Mouse (Mus musculus) liver, embryonic 16.5 days (tissue): ENCODE results near the gene Bpifb4. TPM values are rescaled to one million over a fixed set of nuclear protein-coding genes. Genes with fewer than 3 reads are reported as not detected.
A peak's percentile ranks its signal among the peaks of the same experiment; 100 is the strongest.

ENCODE experiments used
- ATAC-seq: fragments of 200-750 bp; cut with Nextera tagmentation; 2 replicates; pipeline ENCODE4 v1.8.0; 2017; ENCODE audit warnings: low read depth, mild to moderate bottlenecking, moderate number of reproducible peaks, moderate library complexity
- H3K27ac ChIP-seq: fragments of 300-500 bp; sonication (generic); 2 replicates; pipeline ENCODE4 v1.5.1; 2014; ENCODE audit warnings: mild to moderate bottlenecking, low read length
- H3K27me3 ChIP-seq: fragments of 300-500 bp; sonication (generic); 2 replicates; pipeline ENCODE4 v1.6.1; 2014; ENCODE audit warnings: low read depth, low read length, mixed read lengths; ENCODE audit not compliant: control insufficient read depth, insufficient read depth
- H3K36me3 ChIP-seq: fragments of 300-500 bp; sonication (generic); 2 replicates; pipeline ENCODE4 v1.6.1; 2014; ENCODE audit warnings: mild to moderate bottlenecking; ENCODE audit not compliant: control insufficient read depth, insufficient read depth
- H3K4me1 ChIP-seq: fragments of 300-500 bp; sonication (generic); 2 replicates; pipeline ENCODE4 v1.6.1; 2014; ENCODE audit warnings: low read depth, low read length, mixed read lengths; ENCODE audit not compliant: control insufficient read depth
- H3K4me2 ChIP-seq: fragments of 300-500 bp; sonication (generic); 2 replicates; pipeline ENCODE4 v1.6.1; 2014; ENCODE audit warnings: low read depth, low read length, mixed read lengths
- H3K4me3 ChIP-seq: fragments of 300-500 bp; sonication (generic); 2 replicates; pipeline ENCODE4 v1.5.1; 2014; ENCODE audit warnings: low read depth, mild to moderate bottlenecking, low read length
- H3K9ac ChIP-seq: fragments of 300-500 bp; sonication (generic); 2 replicates; pipeline ENCODE4 v1.6.1; 2014; ENCODE audit warnings: low read depth, low read length
- H3K9me3 ChIP-seq: fragments of 300-500 bp; sonication (generic); replicated peaks from 2 replicates; pipeline ENCODE4 v1.6.1; 2016; ENCODE audit warnings: low read length; ENCODE audit not compliant: control insufficient read depth
- WGBS: fragments of 180-500 bp; shearing (Covaris S2); extraction: QIAGEN DNeasy Blood & Tissue Kit; methylation state at CpG from one replicate; pipeline ENCODE4 v1.1.7; 2014; ENCODE audit not compliant: insufficient replicate concordance; 5-methylcytosine and 5-hydroxymethylcytosine counted together
- polyA plus RNA-seq: library from polyadenylated mRNA; unstranded; fragments of >200 nt; fragmentation: Nextera tagmentation; extraction: Ambion mirVana; gene quantifications from 2 replicates; pipeline ENCODE4 v1.2.1, GENCODE M21; 2015

Bpifb4 gene
- polyA plus RNA-seq, 1 experiment from 2014 or later, result not detected

GRCm38 (mm10) chr2:153931125-153931524 lies 6.9 kb upstream of the Bpifb4 start:
- WGBS, result 70% methylated on average over 6 of the region's 6 CpGs
- H3K4me2 ChIP-seq, result no peak overlapping the region
- no peaks in the 10 kb centered on the region for H3K36me3 ChIP-seq
- no peak overlapping the region for H3K27ac ChIP-seq
- H3K9ac ChIP-seq, result no peak overlapping the region
- H3K9me3 ChIP-seq, result no peaks in the 10 kb centered on the region
- H3K4me1 ChIP-seq, result no peaks in the 10 kb centered on the region
- H3K27me3 ChIP-seq, result no peaks in the 10 kb centered on the region
- no peak for ATAC-seq
- H3K4me3 ChIP-seq, result no peak overlapping the region

GRCm38 (mm10) chr2:153933311-153933710 lies 4.7 kb upstream of the Bpifb4 start:
- Histone ChIP-seq H3K9ac (no peak overlapping the region), H3K9me3 (no peaks in the 10 kb centered on the region), H3K27ac (no peak overlapping the region), H3K4me2 (no peak overlapping the region), H3K4me3 (no peak overlapping the region), H3K4me1 (no peaks in the 10 kb centered on the region), H3K36me3 (no peaks in the 10 kb centered on the region), H3K27me3 (no peaks in the 10 kb centered on the region)
- 63% methylated on average over 6 of the region's 6 CpGs for WGBS
- no peak for ATAC-seq

- no peaks in the 10 kb centered on the region for H3K4me1 ChIP-seq
- 63% methylated on average over 6 of the region's 6 CpGs for WGBS
- no peak for ATAC-seq
- H3K36me3 ChIP-seq, result no peaks in the 10 kb centered on the region
- no peak overlapping the region for H3K9ac ChIP-seq
- no peak overlapping the region for H3K4me2 ChIP-seq
- no peaks in the 10 kb centered on the region for H3K27me3 ChIP-seq
- no peak overlapping the region for H3K4me3 ChIP-seq
- H3K27ac ChIP-seq, result no peak overlapping the region
- H3K9me3 ChIP-seq, result no peaks in the 10 kb centered on the region
These were observed 2.7 kb upstream of the Bpifb4 start for GRCm38 (mm10) chr2:153935348-153935747.

- Histone ChIP-seq H3K36me3 (no peaks in the 10 kb centered on the region), H3K9me3 (no peaks in the 10 kb centered on the region), H3K4me2 (no peak overlapping the region), H3K9ac (no peak overlapping the region), H3K27ac (no peak overlapping the region), H3K27me3 (no peaks in the 10 kb centered on the region), H3K4me1 (no peaks in the 10 kb centered on the region), H3K4me3 (no peak overlapping the region)
- ATAC-seq, result no peak
- WGBS, result 26% methylated on average over 3 of the region's 3 CpGs
These were observed 5.5 kb downstream of the Bpifb4 start for GRCm38 (mm10) chr2:153943537-153943936.

- ATAC-seq, result peak; percentile 64
- Histone ChIP-seq H3K4me2 (no peak overlapping the region), H3K36me3 (no peaks in the 10 kb centered on the region), H3K27me3 (no peaks in the 10 kb centered on the region), H3K27ac (no peak overlapping the region), H3K4me3 (no peak overlapping the region), H3K9me3 (no peaks in the 10 kb centered on the region), H3K4me1 (no peaks in the 10 kb centered on the region), H3K9ac (no peak overlapping the region)
- 63% methylated on average over 8 of the region's 8 CpGs for WGBS
These were observed 6.6 kb downstream of the Bpifb4 start for GRCm38 (mm10) chr2:153944567-153944966.

GRCm38 (mm10) chr2:153952897-153953296 lies 14.9 kb downstream of the Bpifb4 start:
- no peak overlapping the region for H3K4me2 ChIP-seq
- H3K4me3 ChIP-seq, result no peak overlapping the region
- H3K4me1 ChIP-seq, result no peaks in the 10 kb centered on the region
- H3K9me3 ChIP-seq, result no peaks in the 10 kb centered on the region
- 19% methylated on average over 6 of the region's 6 CpGs for WGBS
- no peak overlapping the region for H3K27ac ChIP-seq
- ATAC-seq, result no peak
- no peaks in the 10 kb centered on the region for H3K36me3 ChIP-seq
- no peak overlapping the region for H3K9ac ChIP-seq
- H3K27me3 ChIP-seq, result no peaks in the 10 kb centered on the region

GRCm38 (mm10) chr2:153953836-153954235 lies 15.8 kb downstream of the Bpifb4 start:
- 3% methylated on average over 6 of the region's 6 CpGs for WGBS
- H3K4me2 ChIP-seq, result no peak overlapping the region
- no peak overlapping the region for H3K9ac ChIP-seq
- no peak overlapping the region for H3K27ac ChIP-seq
- H3K9me3 ChIP-seq, result no peaks in the 10 kb centered on the region
- ATAC-seq, result 0 out of 2 replicates have a peak, but pooled peaks have one; percentile 24
- H3K36me3 ChIP-seq, result no peaks in the 10 kb centered on the region
- H3K4me3 ChIP-seq, result no peak overlapping the region
- H3K4me1 ChIP-seq, result no peaks in the 10 kb centered on the region
- H3K27me3 ChIP-seq, result no peaks in the 10 kb centered on the region

- no peak overlapping the region for H3K4me3 ChIP-seq
- H3K4me2 ChIP-seq, result no peak overlapping the region
- no peak for ATAC-seq
- no peaks in the 10 kb centered on the region for H3K4me1 ChIP-seq
- H3K9me3 ChIP-seq, result no peaks in the 10 kb centered on the region
- no peaks in the 10 kb centered on the region for H3K27me3 ChIP-seq
- no peak overlapping the region for H3K9ac ChIP-seq
- 42% methylated on average over 4 of the region's 4 CpGs for WGBS
- H3K36me3 ChIP-seq, result no peaks in the 10 kb centered on the region
- H3K27ac ChIP-seq, result no peak overlapping the region
These were observed 24.9 kb downstream of the Bpifb4 start for GRCm38 (mm10) chr2:153962821-153963331.

GRCm38 (mm10) chr2:153963334-153963733 lies 25.3 kb downstream of the Bpifb4 start:
- H3K27ac ChIP-seq, result no peak overlapping the region
- no peaks in the 10 kb centered on the region for H3K27me3 ChIP-seq
- no peaks in the 10 kb centered on the region for H3K4me1 ChIP-seq
- no peak overlapping the region for H3K4me2 ChIP-seq
- no peak overlapping the region for H3K9ac ChIP-seq
- 65% methylated on average over 1 of the region's 1 CpGs for WGBS
- H3K4me3 ChIP-seq, result no peak overlapping the region
- no peak for ATAC-seq
- no peaks in the 10 kb centered on the region for H3K9me3 ChIP-seq
- no peaks in the 10 kb centered on the region for H3K36me3 ChIP-seq
